Mouse (Mus musculus) fibroblast of lung, adult 2 months (primary cell): ENCODE measurements around the gene Bpifc.
A peak's percentile ranks its signal among the peaks of the same experiment; 100 is the strongest.

Experiments
- DNase-seq: peaks from one replicate; pipeline ENCODE4 v3.0.0-alpha.2; 2011; ENCODE audit warnings: low read depth

Bpifc gene

GRCm38 (mm10) chr10:86011172-86011571, 523 bp downstream of the Bpifc start:
- no peak for DNase-seq

GRCm38 (mm10) chr10:86010636-86011035, 1.1 kb downstream of the Bpifc start:
- DNase-seq = peak; percentile 21

GRCm38 (mm10) chr10:86009688-86010087, 2.0 kb downstream of the Bpifc start:
- DNase-seq = no peak

- DNase-seq = no peak
These were observed 5.2 kb downstream of the Bpifc start for GRCm38 (mm10) chr10:86006455-86006854.

- DNase-seq = no peak
These were observed 11.2 kb downstream of the Bpifc start for GRCm38 (mm10) chr10:86000447-86000846.

- DNase-seq = no peak
These were observed 17.1 kb downstream of the Bpifc start for GRCm38 (mm10) chr10:85994543-85995104.

GRCm38 (mm10) chr10:85993836-85994235, 17.9 kb downstream of the Bpifc start:
- DNase-seq = no peak

GRCm38 (mm10) chr10:85992412-85992811, 19.3 kb downstream of the Bpifc start:
- DNase-seq = no peak

GRCm38 (mm10) chr10:85989412-85990115, 22.1 kb downstream of the Bpifc start:
- DNase-seq = no peak

GRCm38 (mm10) chr10:85972915-85973314, 38.8 kb downstream of the Bpifc start:
- peak; percentile 53 for DNase-seq

- DNase-seq = no peak
These were observed 39.9 kb downstream of the Bpifc start for GRCm38 (mm10) chr10:85971826-85972225.

GRCm38 (mm10) chr10:85969894-85970620, 41.6 kb downstream of the Bpifc start:
- no peak for DNase-seq

GRCm38 (mm10) chr10:85968731-85969130, 43.0 kb downstream of the Bpifc start:
- no peak for DNase-seq

GRCm38 (mm10) chr10:85968157-85968634, 43.5 kb downstream of the Bpifc start:
- DNase-seq = no peak

GRCm38 (mm10) chr10:85967411-85968156, 44.1 kb downstream of the Bpifc start:
- DNase-seq = no peak

GRCm38 (mm10) chr10:85966476-85966875, 45.2 kb downstream of the Bpifc start:
- DNase-seq = no peak

- DNase-seq = no peak
These were observed 47.4 kb downstream of the Bpifc start for GRCm38 (mm10) chr10:85964316-85964715.

- DNase-seq = no peak
These were observed 48.8 kb downstream of the Bpifc start for GRCm38 (mm10) chr10:85962897-85963296.

- DNase-seq = peak; percentile 88
These were observed 54.2 kb downstream of the Bpifc start, which contains the start of gene Rtcb for GRCm38 (mm10) chr10:85957464-85957950. Gene Rtcb, minus strand, starts transcription at chr10:85957823.

- no peak for DNase-seq
These were observed 54.8 kb downstream of the Bpifc start for GRCm38 (mm10) chr10:85956871-85957419.

- DNase-seq = no peak
These were observed 57.3 kb downstream of the Bpifc start for GRCm38 (mm10) chr10:85954429-85954828.

GRCm38 (mm10) chr10:85953401-85953800, 58.3 kb downstream of the Bpifc start:
- DNase-seq = no peak
